22 mouse cellular contexts compared by ENCODE assay signal in genomic region chrX:85886651-85887050, GRCm38 (mm10). TPM values are rescaled to one million over a fixed set of nuclear protein-coding genes. Genes with fewer than 3 reads are reported as not detected.
DNase-seq lines count a peak whose midpoint lies in the region; ATAC-seq and TF ChIP-seq lines count a peak whose summit lies in the region.
"Had no signal": no experiment of that assay in that cellular context is flagged by ENCODE, and none has a peak within 500 bp of the region (broad histone marks: within the 10 kb centered on the region; RNA-seq: fewer than 3 reads in every experiment).

No protein-coding gene starts in this region.

- H3K9ac ChIP-seq in heart, adult 2 months (ENCODE audit: low read depth, low read length) = no peak overlapping the region
- no peak overlapping the region for H3K9ac ChIP-seq in heart, postnatal 0 days (replicated peaks; ENCODE audit: low read depth, low read length)
- H3K9ac ChIP-seq: embryonic facial prominence, embryonic 12.5 days; kidney, embryonic 15.5 days; lung, embryonic 15.5 days; midbrain, embryonic 15.5 days had no signal

- H3K4me2 ChIP-seq in heart, postnatal 0 days (ENCODE audit: low read depth, low read length) = no peak overlapping the region
- H3K4me2 ChIP-seq: embryonic facial prominence, embryonic 12.5 days; kidney, embryonic 15.5 days; liver, embryonic 11.5 days; lung, embryonic 15.5 days; midbrain, embryonic 15.5 days had no signal

- H3K9me3 ChIP-seq in heart, postnatal 0 days (replicated peaks; ENCODE audit: control insufficient read depth, low read length) = no peaks in the 10 kb centered on the region
- H3K9me3 ChIP-seq: embryonic facial prominence, embryonic 12.5 days; kidney, embryonic 15.5 days; lung, embryonic 15.5 days; midbrain, embryonic 15.5 days had no signal

- intact Hi-C loops in gastrocnemius, adult 2 months (cut with DNase I) = no loop called here
- intact Hi-C loops in gastrocnemius, postnatal 36 days (cut with DNase I) = loop anchor here (10.0 kb wide), 1 partner anchor 62 kb away; no protein-coding TSS in a partner anchor
- intact Hi-C loops in heart, adult 2 months (cut with DNase I) = no loop called here
- intact Hi-C loops in left cerebral cortex, postnatal 4 days (cut with DNase I) = no loop called here

- no peaks in the 10 kb centered on the region for H3K79me2 ChIP-seq in heart, adult 2 months (replicated peaks; ENCODE audit: control insufficient read depth, insufficient read depth, low read length)

- H3K4me1 ChIP-seq in heart, adult 2 months (ENCODE audit: control insufficient read depth, insufficient read depth, low read length) = no peaks in the 10 kb centered on the region
- no peaks in the 10 kb centered on the region for H3K4me1 ChIP-seq in heart, postnatal 0 days (ENCODE audit: control insufficient read depth, insufficient read depth)
- H3K4me1 ChIP-seq in thymus, adult 2 months (replicated peaks; ENCODE audit: control insufficient read depth, insufficient read depth, low read length) = no peaks in the 10 kb centered on the region
- H3K4me1 ChIP-seq: embryonic facial prominence, embryonic 12.5 days; kidney, embryonic 15.5 days; lung, embryonic 15.5 days; midbrain, embryonic 15.5 days had no signal

- H3K4me3 ChIP-seq in gastrocnemius, adult 2 months = peak overlapping the region; percentile 43
- H3K4me3 ChIP-seq in heart, adult 2 months = 0 out of 2 replicates have a peak overlapping the region, but pooled peaks have one; percentile 15
- H3K4me3 ChIP-seq in heart, postnatal 0 days (ENCODE audit: low read depth, low read length) = no peak overlapping the region
- H3K4me3 ChIP-seq in thymus, adult 2 months (ENCODE audit: control insufficient read depth, insufficient read depth, low read length) = no peak overlapping the region
- H3K4me3 ChIP-seq: embryonic facial prominence, embryonic 12.5 days; kidney, embryonic 15.5 days; lung, embryonic 15.5 days; midbrain, embryonic 15.5 days had no signal

- peak; percentile 88 for ATAC-seq in heart, postnatal 0 days (ENCODE audit: insufficient read depth, low read depth)
- ATAC-seq: forebrain, embryonic 16.5 days; inflammation-experienced regulatory T-cells, adult 6 months; midbrain, embryonic 15.5 days; Patski had no signal

- no peak for DNase-seq in gastrocnemius, adult 2 months
- DNase-seq in gastrocnemius, postnatal 36 days = no peak
- DNase-seq in R1 (ENCODE audit: low read depth, low spot score) = peak; percentile 10
- peak in 1 of 2 experiments; percentile 19 for DNase-seq in heart, adult 2 months
- DNase-seq in heart, postnatal 0 days (ENCODE audit: low spot score) = peak; percentile 41
- no peak for DNase-seq in spleen, postnatal 4 days (ENCODE audit: low spot score in 2 of 2)
- DNase-seq in thymus, adult 2 months = no peak
- no peak for DNase-seq in left cerebral cortex, postnatal 4 days
- DNase-seq: B cell, adult 2 months; cerebellum, adult 9-11 months; gastrocnemius, postnatal 25 days; thymus, adult 18-20 months had no signal

- TF ChIP-seq EP300 in heart, adult 2 months (IDR thresholded peaks at IDR 0.05; ENCODE audit: insufficient read depth, low read depth, low read length) = 0 out of 2 replicates have a peak, but pooled peaks have one; percentile 10
- TF ChIP-seq EP300 in heart, postnatal 0 days (IDR thresholded peaks at IDR 0.05; ENCODE audit: low read depth) = peak; percentile 45; the same call in 1 of the 2 replicates

- WGBS in heart, adult 2 months = 35% methylated on average over 5 of the region's 5 CpGs
- 24% methylated on average over 5 of the region's 5 CpGs for WGBS in heart, postnatal 0 days
- WGBS in thymus, adult 2 months = 88% methylated on average over 5 of the region's 5 CpGs

- H3K27ac ChIP-seq in gastrocnemius, adult 2 months = 0 out of 2 replicates have a peak overlapping the region, but pooled peaks have one; percentile 5
- H3K27ac ChIP-seq in heart, adult 2 months = peak overlapping the region; percentile 68
- H3K27ac ChIP-seq in heart, postnatal 0 days (ENCODE audit: low read depth) = peak overlapping the region; percentile 53; the same call in 1 of the 2 replicates
- H3K27ac ChIP-seq in thymus, adult 2 months (ENCODE audit: control insufficient read depth, insufficient read depth, low read length) = no peak overlapping the region
- H3K27ac ChIP-seq: embryonic facial prominence, embryonic 12.5 days; kidney, embryonic 15.5 days; lung, embryonic 15.5 days; midbrain, embryonic 15.5 days had no signal

- TF ChIP-seq POLR2A in heart, adult 2 months (IDR thresholded peaks at IDR 0.05; ENCODE audit: insufficient read depth, low read depth, low read length) = no peak
- no peak for TF ChIP-seq POLR2A in thymus, adult 2 months (IDR thresholded peaks at IDR 0.05; ENCODE audit: control insufficient read depth, extremely low read depth, insufficient read depth, low read length, poor library complexity)

- H3K27me3 ChIP-seq in heart, adult 2 months (ENCODE audit: control insufficient read depth, insufficient read depth, low read length) = no peaks in the 10 kb centered on the region
- H3K27me3 ChIP-seq in heart, postnatal 0 days (ENCODE audit: control insufficient read depth, insufficient read depth, low read length) = no peaks in the 10 kb centered on the region
- H3K27me3 ChIP-seq in thymus, adult 2 months (ENCODE audit: control insufficient read depth, insufficient read depth, low read length) = no peaks in the 10 kb centered on the region
- H3K27me3 ChIP-seq: embryonic facial prominence, embryonic 12.5 days; kidney, embryonic 15.5 days; lung, embryonic 15.5 days; midbrain, embryonic 15.5 days had no signal

- no peaks in the 10 kb centered on the region for H3K36me3 ChIP-seq in heart, adult 2 months (ENCODE audit: control insufficient read depth, insufficient read depth, low read length)
- H3K36me3 ChIP-seq in heart, postnatal 0 days (replicated peaks; ENCODE audit: control insufficient read depth, insufficient read depth, low read length) = no peaks in the 10 kb centered on the region
- no peaks in the 10 kb centered on the region for H3K36me3 ChIP-seq in thymus, adult 2 months (ENCODE audit: control insufficient read depth, insufficient read depth, low read length)
- H3K36me3 ChIP-seq: embryonic facial prominence, embryonic 12.5 days; kidney, embryonic 15.5 days; lung, embryonic 15.5 days; midbrain, embryonic 15.5 days had no signal

- no peak for TF ChIP-seq CTCF in gastrocnemius, adult 2 months (IDR thresholded peaks at IDR 0.05)
- no peak for TF ChIP-seq CTCF in heart, adult 2 months (IDR thresholded peaks at IDR 0.05)
- no peak for TF ChIP-seq CTCF in heart, postnatal 0 days (IDR thresholded peaks at IDR 0.05; ENCODE audit: low read depth)
- TF ChIP-seq CTCF in thymus, adult 2 months (IDR thresholded peaks at IDR 0.05; ENCODE audit: borderline replicate concordance, control insufficient read depth, extremely low read depth, insufficient read depth, low read length, poor library complexity) = no peak

RNA-seq across cellular contexts. Expression of gene 5430427O19Rik, which starts 16.5 kb away (rescaled TPM):
- total RNA-seq in gastrocnemius, adult 2 months (2021) = under 1 TPM in 1 of 2 experiments, not detected in 1; 0.05 TPM
- total RNA-seq in gastrocnemius, postnatal 36 days (2021) = under 1 TPM in 1 of 2 experiments, not detected in 1; 0.07 TPM
- total RNA-seq in heart, adult 2 months (2021) = under 1 TPM; 0.20 to 0.23 TPM
- 0.06 and 0.12 TPM in 2 replicates for polyA plus RNA-seq in heart, adult 2 months (2012; rRNA removed)
- not detected in 2 replicates for total RNA-seq in heart, postnatal 0 days (2014; rRNA removed; ENCODE audit: low replicate concordance)
- polyA plus RNA-seq in heart, postnatal 0 days (2015; fragmentation: Nextera tagmentation; extraction: Ambion mirVana) = 0.11 and 0.14 TPM in 2 replicates
- polyA plus RNA-seq in thymus, adult 2 months (2012; rRNA removed) = 0.19 and 0.34 TPM in 2 replicates
- under 1 TPM in 1 of 2 experiments, not detected in 1; 0.08 TPM for total RNA-seq in left cerebral cortex, postnatal 4 days (2021)
- polyA plus RNA-seq: hindbrain, embryonic 11.5 days; midbrain, embryonic 15.5 days; Patski; small intestine, adult 2 months had no signal

Comparison
In these comparisons a context has a peak if more than half of its experiments do, and no peak if none do; other contexts are left out.
1. H3K4me3 ChIP-seq: peak in gastrocnemius, adult 2 months (single experiment) and heart, adult 2 months (single experiment); none in heart, postnatal 0 days (single experiment) and thymus, adult 2 months (single experiment).
2. DNase-seq: peak in R1 (single experiment) and heart, postnatal 0 days (single experiment); none in gastrocnemius, adult 2 months (single experiment), gastrocnemius, postnatal 36 days (0 of 2), spleen, postnatal 4 days (0 of 2), thymus, adult 2 months (single experiment) and left cerebral cortex, postnatal 4 days (single experiment).